Mouse (Mus musculus): ENCODE measurements around the gene Zranb1.

DNA sequence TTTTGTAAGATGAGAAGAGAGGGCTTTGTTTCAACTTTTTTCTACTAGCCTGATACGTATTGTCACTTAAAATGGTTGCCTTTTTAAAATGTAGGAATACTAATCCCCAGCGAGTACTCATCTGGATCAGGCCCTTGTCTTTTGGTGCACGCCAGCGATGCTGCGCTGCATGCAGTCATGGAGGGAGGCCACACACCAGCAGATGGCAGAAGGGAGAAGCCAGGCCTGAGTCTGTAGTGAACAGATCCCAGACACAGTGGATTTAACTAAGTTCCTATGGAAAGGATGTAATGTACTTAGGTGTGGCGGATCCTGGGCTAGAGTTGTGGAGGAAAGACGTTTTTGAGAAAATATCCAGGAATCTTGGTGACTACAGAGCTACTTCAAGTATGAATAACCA is 46.9 kb upstream of the Zranb1 start:
- TF ChIP-seq CTCF (IDR thresholded peaks at IDR 0.05; ENCODE audit: control insufficient read depth, insufficient read depth, insufficient read length) (no peak), USF1 (IDR thresholded peaks at IDR 0.05; ENCODE audit: low read depth) (no peak), MYOG (IDR thresholded peaks at IDR 0.05; ENCODE audit: control insufficient read depth, extremely low read depth, insufficient read length) (no peak)
